7 mouse cellular contexts compared by ENCODE assay signal in genomic region chr15:25440317-25440716, GRCm38 (mm10).
"Had no signal": no experiment of that assay in that cellular context is flagged by ENCODE, and none has a peak within 500 bp of the region (broad histone marks: within the 10 kb centered on the region; RNA-seq: fewer than 3 reads in every experiment).

No protein-coding gene starts in this region.

- H3K27me3 ChIP-seq: neural tube, embryonic 12.5 days had no signal

- ATAC-seq: inflammation-experienced regulatory T-cells, adult 6 months; intestine, postnatal 0 days had no signal

- H3K4me1 ChIP-seq: neural tube, embryonic 12.5 days had no signal

- H3K9ac ChIP-seq: limb, embryonic 13.5 days; liver, embryonic 14.5 days; neural tube, embryonic 12.5 days had no signal

- DNase-seq: layer of hippocampus, adult 9-11 months had no signal

- H3K9me3 ChIP-seq: limb, embryonic 13.5 days; neural tube, embryonic 12.5 days had no signal

- H3K4me3 ChIP-seq: neural tube, embryonic 12.5 days had no signal

- H3K27ac ChIP-seq: limb, embryonic 13.5 days; liver, embryonic 14.5 days; neural tube, embryonic 12.5 days; stomach, postnatal 0 days had no signal

- H3K36me3 ChIP-seq: limb, embryonic 13.5 days; neural tube, embryonic 12.5 days had no signal
